Mouse (Mus musculus) G1E (cell line): ENCODE data around the gene Gm42742.

ENCODE experiments used
- CTCF ChIP-seq: IDR thresholded peaks from 2 replicates; pipeline ENCODE4 v1.5.1; 2012; ENCODE audit warnings: low read depth, low read length, inconsistent platforms, mixed read lengths
- GATA2 ChIP-seq: IDR thresholded peaks from 2 replicates; pipeline ENCODE4 v1.6.1; 2012; ENCODE audit warnings: low read depth, low read length, inconsistent platforms, borderline replicate concordance
- TAL1 ChIP-seq: conservative IDR thresholded peaks from 2 replicates; pipeline ENCODE4 v1.6.1; 2012; ENCODE audit warnings: low read depth, low read length, inconsistent platforms, mixed read lengths

GRCm38 (mm10) chr7:127020491-127020890 lies 406 bp downstream of the Gm42742 start:
- TF ChIP-seq CTCF: no peak
- TF ChIP-seq GATA2: no peak
- no peak for TF ChIP-seq TAL1
